Mouse (Mus musculus) forebrain, embryonic 16.5 days (tissue): ENCODE measurements around the gene Ak7. TPM values are rescaled to one million over a fixed set of nuclear protein-coding genes. Genes with fewer than 3 reads are reported as not detected.

Experiments
- ATAC-seq: fragments of 200-750 bp; cut with Nextera tagmentation; 2 replicates; pipeline ENCODE4 v1.8.0; 2017; ENCODE audit warnings: mild to moderate bottlenecking, moderate library complexity
- H3K27ac ChIP-seq: fragments of 300-500 bp; sonication (generic); 2 replicates; pipeline ENCODE4 v1.5.1; 2014; ENCODE audit warnings: low read length, control low read depth
- H3K27me3 ChIP-seq: fragments of 300-500 bp; sonication (generic); replicated peaks from 2 replicates; pipeline ENCODE4 v1.6.1; 2014; ENCODE audit warnings: low read length; ENCODE audit not compliant: control insufficient read depth, insufficient read depth
- H3K36me3 ChIP-seq: fragments of 300-500 bp; sonication (generic); 2 replicates; pipeline ENCODE4 v1.6.1; 2014; ENCODE audit not compliant: control insufficient read depth, insufficient read depth
- H3K4me1 ChIP-seq: fragments of 300-500 bp; sonication (generic); replicated peaks from 2 replicates; pipeline ENCODE4 v1.6.1; 2014; ENCODE audit warnings: low read length; ENCODE audit not compliant: control insufficient read depth, insufficient read depth
- H3K4me2 ChIP-seq: fragments of 300-500 bp; sonication (generic); 2 replicates; pipeline ENCODE4 v1.6.1; 2014; ENCODE audit warnings: mild to moderate bottlenecking, low read length, control low read depth
- H3K4me3 ChIP-seq: fragments of 300-500 bp; sonication (generic); replicated peaks from 2 replicates; pipeline ENCODE4 v1.5.1; 2014; ENCODE audit warnings: mild to moderate bottlenecking, low read length, control low read depth
- H3K9ac ChIP-seq: fragments of 300-500 bp; sonication (generic); replicated peaks from 2 replicates; pipeline ENCODE4 v1.6.1; 2014; ENCODE audit warnings: low read depth, low read length, control low read depth
- H3K9me3 ChIP-seq: fragments of 300-500 bp; sonication (generic); 2 replicates; pipeline ENCODE4 v1.6.1; 2016; ENCODE audit warnings: low read length; ENCODE audit not compliant: control insufficient read depth
- WGBS: fragments of 180-500 bp; shearing (Covaris S2); extraction: QIAGEN DNeasy Blood & Tissue Kit; methylation state at CpG from one replicate; pipeline ENCODE4 v1.1.7; 2014; 5-methylcytosine and 5-hydroxymethylcytosine counted together
- polyA plus RNA-seq: library from polyadenylated mRNA; unstranded; fragments of >200 nt; fragmentation: Nextera tagmentation; extraction: Ambion mirVana; gene quantifications from 2 replicates; pipeline ENCODE4 v1.2.1, GENCODE M21; 2015

Ak7 gene
- polyA plus RNA-seq, 1 experiment from 2014 or later, result 1.2 TPM

DNA sequence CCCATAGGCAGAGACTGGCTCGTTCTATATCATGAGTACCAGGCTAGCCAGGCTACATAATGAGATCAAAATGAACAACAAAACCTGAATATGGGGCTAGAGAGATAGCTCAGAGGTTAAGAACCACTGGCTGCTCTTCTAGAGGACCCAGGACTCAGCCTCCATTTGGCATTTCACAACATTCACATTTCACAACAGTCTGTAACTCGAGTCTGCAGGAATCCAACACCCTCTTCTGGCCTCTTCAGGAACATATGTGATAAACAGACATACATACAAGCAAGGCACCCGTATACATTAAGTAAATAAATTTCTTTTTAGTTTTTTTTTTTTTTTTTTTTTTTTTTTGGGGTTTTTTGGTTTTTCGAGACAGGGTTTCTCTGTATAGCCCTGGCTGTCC lies 17.2 kb upstream of the Ak7 start:
- ATAC-seq, result no peak
- H3K9me3 ChIP-seq, result no peaks in the 10 kb centered on the region
- peaks cover 16% of the 10 kb centered on the region for H3K4me1 ChIP-seq
- no peaks in the 10 kb centered on the region for H3K27me3 ChIP-seq
- H3K4me3 ChIP-seq, result no peak overlapping the region
- no peak overlapping the region for H3K9ac ChIP-seq
- 84% methylated on average over 4 of the region's 4 CpGs for WGBS
- H3K36me3 ChIP-seq, result peaks cover 4% of the 10 kb centered on the region; the same call in 1 of the 2 replicates
- H3K4me2 ChIP-seq, result no peak overlapping the region
- no peak overlapping the region for H3K27ac ChIP-seq

DNA sequence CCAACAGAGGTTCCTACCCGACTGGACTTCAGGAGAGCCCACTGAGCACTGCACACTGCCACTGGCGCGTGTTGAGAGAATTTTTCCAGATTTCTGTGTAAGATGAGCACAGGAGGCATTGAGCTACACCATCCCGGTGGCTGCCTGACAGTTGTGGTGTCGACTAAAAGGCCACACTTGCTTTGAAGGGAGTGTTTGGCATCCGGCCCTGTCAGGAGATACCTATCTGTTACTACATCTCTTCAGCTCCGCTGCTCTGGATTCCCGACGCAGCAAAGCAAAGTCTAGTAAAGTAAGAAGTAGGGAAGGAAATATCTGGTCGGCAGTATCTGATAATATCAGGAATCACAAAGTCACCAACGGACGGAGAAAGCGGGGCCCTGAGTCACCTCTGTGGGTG lies 16.3 kb upstream of the Ak7 start:
- no peaks in the 10 kb centered on the region for H3K27me3 ChIP-seq
- no peaks in the 10 kb centered on the region for H3K9me3 ChIP-seq
- no peak overlapping the region for H3K27ac ChIP-seq
- no peak for ATAC-seq
- no peak overlapping the region for H3K4me2 ChIP-seq
- WGBS, result 93% methylated on average over 13 of the region's 13 CpGs
- H3K36me3 ChIP-seq, result peaks cover 6% of the 10 kb centered on the region; the same call in 1 of the 2 replicates
- peaks cover 12% of the 10 kb centered on the region for H3K4me1 ChIP-seq
- H3K4me3 ChIP-seq, result no peak overlapping the region
- no peak overlapping the region for H3K9ac ChIP-seq

DNA sequence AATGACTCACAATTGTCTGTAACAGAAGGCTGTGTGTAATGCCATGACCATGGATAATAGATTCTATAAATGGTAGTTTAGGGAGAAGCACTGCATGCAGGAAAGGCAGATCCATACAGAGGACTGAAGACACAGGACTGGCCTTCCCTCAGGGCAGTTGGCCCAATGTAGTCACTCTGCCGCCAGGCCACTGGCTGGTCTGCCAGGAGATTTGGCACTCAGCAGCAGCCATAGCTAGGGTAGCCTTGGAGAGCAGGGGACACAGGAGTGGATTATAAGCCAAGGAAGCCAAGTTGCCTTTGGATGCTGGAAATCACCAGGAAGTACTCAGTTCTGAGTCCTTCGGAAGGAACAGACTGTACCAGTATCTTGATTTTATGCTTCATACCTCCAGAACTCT lies 11.8 kb upstream of the Ak7 start:
- Histone ChIP-seq H3K36me3 (peaks cover 6% of the 10 kb centered on the region), H3K4me2 (no peak overlapping the region), H3K9ac (no peak overlapping the region), H3K27ac (no peak overlapping the region), H3K4me3 (no peak overlapping the region), H3K9me3 (no peaks in the 10 kb centered on the region), H3K27me3 (no peaks in the 10 kb centered on the region), H3K4me1 (no peaks in the 10 kb centered on the region)
- ATAC-seq, result no peak
- WGBS, result 89% methylated on average over 2 of the region's 2 CpGs

DNA sequence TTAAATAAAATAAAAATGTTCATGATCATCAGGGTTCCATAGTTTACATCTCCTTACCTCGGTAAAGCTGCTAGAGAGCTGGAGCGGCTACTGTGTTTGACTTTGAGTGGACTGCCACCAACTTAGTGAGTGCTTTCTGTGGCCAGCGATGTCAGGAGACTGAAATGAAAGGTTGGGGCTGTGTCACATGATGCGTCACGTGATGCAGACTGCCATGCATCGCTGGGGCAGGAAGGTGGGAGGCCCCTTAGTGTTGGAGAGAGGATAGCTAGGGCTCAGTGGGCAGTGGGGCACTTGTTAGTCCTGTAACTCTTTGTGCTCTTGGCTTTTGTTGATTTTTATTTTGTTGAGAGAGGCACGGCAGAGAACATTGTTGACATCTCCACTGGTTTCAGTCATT lies 9.9 kb upstream of the Ak7 start:
- H3K4me1 ChIP-seq, result no peaks in the 10 kb centered on the region
- H3K27ac ChIP-seq, result no peak overlapping the region
- no peak overlapping the region for H3K4me3 ChIP-seq
- no peak overlapping the region for H3K4me2 ChIP-seq
- WGBS, result 85% methylated on average over 7 of the region's 7 CpGs
- no peaks in the 10 kb centered on the region for H3K9me3 ChIP-seq
- ATAC-seq, result no peak
- H3K27me3 ChIP-seq, result no peaks in the 10 kb centered on the region
- no peak overlapping the region for H3K9ac ChIP-seq
- peaks cover 8% of the 10 kb centered on the region for H3K36me3 ChIP-seq

DNA sequence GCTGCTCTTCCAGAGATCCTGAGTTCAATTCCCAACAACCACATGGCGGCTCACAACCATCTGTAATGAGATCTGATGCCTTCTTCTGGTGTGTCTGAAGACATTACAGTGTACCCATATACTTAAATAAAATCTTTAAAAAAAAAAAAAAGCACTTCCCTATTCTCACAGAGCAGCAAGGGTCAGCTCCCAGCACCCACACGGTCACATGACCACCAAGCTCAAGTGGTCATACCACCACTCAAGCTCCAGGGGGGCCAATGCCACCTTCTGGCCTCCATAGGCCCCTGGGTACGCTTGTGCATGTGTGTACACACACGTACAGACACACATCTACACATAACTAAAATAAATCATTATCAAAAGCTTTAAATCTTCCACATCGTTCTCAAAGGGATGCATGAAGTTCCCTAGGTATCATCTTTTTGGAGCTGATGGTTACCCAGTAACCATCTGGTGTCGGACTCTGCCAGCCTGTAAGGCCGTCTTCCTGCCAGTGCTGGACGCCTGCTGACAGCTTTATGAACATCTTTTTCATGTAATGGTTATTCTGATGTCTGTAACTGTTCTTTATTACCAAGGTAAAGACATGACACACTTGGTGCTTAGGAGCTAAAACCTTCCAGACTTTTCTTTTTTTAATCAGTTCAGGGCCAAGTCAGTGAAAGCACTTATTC lies 8.5 kb upstream of the Ak7 start:
- Histone ChIP-seq H3K9me3 (no peaks in the 10 kb centered on the region), H3K9ac (no peak overlapping the region), H3K4me2 (no peak overlapping the region), H3K27ac (no peak overlapping the region), H3K4me1 (no peaks in the 10 kb centered on the region), H3K27me3 (no peaks in the 10 kb centered on the region), H3K4me3 (no peak overlapping the region), H3K36me3 (peaks cover 9% of the 10 kb centered on the region; the same call in 1 of the 2 replicates)
- 89% methylated on average over 8 of the region's 8 CpGs for WGBS
- ATAC-seq, result no peak

DNA sequence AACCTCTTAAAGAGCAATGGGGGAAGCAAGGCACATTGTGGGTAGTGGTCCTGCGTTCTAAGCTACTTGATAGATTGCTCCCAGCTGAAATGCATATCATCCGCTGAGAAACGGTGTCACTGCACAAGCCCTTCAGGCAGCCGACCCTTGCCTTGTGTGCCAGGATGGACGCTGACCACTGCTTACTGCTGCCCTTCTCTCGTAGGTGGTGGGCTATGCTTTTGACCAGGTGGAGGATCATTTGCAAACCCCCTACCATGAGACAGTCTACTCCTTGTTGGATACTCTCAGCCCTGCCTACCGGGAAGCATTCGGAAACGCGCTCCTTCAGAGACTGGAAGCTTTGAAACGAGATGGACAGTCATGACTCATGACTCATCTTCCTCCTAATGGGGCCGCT lies 5.3 kb upstream of the Ak7 start:
- Histone ChIP-seq H3K4me1 (no peaks in the 10 kb centered on the region), H3K4me2 (no peak overlapping the region), H3K9ac (no peak overlapping the region), H3K36me3 (peaks cover 5% of the 10 kb centered on the region; the same call in 1 of the 2 replicates), H3K4me3 (no peak overlapping the region), H3K9me3 (no peaks in the 10 kb centered on the region), H3K27me3 (no peaks in the 10 kb centered on the region), H3K27ac (no peak overlapping the region)
- ATAC-seq, result no peak
- WGBS, result 94% methylated on average over 12 of the region's 12 CpGs

DNA sequence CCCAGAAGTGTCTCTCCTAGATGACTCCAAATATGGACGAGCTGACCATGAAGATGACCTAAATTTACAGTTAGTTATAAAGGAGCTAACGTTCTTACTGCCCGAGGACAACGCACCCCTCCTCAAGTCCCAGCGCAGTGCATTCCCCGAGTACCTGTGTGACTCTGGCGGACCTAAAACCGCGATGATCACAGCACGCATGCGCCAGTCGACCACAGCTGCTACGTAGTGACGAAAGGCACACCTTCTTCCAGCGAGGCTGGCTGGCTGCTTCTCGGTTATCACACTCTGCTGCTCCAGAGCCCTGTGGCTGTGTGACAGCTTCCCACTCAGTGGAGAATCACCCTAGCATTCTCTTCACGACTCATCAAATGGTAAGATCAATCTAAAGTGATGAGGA lies 12.8 kb downstream of the Ak7 start:
- Histone ChIP-seq H3K4me2 (0 out of 2 replicates have a peak overlapping the region, but pooled peaks have one; percentile 1), H3K4me1 (peaks cover 7% of the 10 kb centered on the region; the same call in 1 of the 2 replicates), H3K27me3 (no peaks in the 10 kb centered on the region), H3K4me3 (no peak overlapping the region; the same call in 1 of the 2 replicates), H3K27ac (no peak overlapping the region), H3K36me3 (no peaks in the 10 kb centered on the region), H3K9ac (no peak overlapping the region), H3K9me3 (no peaks in the 10 kb centered on the region)
- 76% methylated on average over 17 of the region's 17 CpGs for WGBS
- ATAC-seq, result no peak

DNA sequence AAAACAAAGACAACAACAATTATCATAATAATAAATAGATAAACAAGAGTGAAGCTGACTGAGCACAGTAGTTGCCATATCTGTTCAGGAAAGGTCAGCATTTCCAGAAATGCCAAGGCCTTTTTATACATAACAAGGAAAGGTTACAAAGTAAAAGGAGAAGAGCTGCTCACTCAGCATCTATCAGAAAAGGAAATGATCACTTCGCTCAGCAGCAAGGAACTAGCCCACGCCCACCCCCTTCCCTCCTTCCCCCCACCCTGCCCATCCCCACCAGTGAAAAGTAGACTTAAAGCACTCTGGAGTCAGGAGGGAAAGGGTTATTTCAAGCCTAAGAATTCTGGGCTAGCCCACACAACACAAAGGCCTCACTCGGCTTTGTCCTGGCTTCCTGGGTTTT lies 14.4 kb downstream of the Ak7 start:
- WGBS, result 68% methylated on average over 3 of the region's 3 CpGs
- Histone ChIP-seq H3K9ac (no peak overlapping the region), H3K27me3 (no peaks in the 10 kb centered on the region), H3K4me3 (no peak overlapping the region), H3K4me2 (no peak overlapping the region), H3K27ac (no peak overlapping the region), H3K9me3 (no peaks in the 10 kb centered on the region), H3K36me3 (no peaks in the 10 kb centered on the region), H3K4me1 (peaks cover 7% of the 10 kb centered on the region; the same call in 1 of the 2 replicates)
- no peak for ATAC-seq

DNA sequence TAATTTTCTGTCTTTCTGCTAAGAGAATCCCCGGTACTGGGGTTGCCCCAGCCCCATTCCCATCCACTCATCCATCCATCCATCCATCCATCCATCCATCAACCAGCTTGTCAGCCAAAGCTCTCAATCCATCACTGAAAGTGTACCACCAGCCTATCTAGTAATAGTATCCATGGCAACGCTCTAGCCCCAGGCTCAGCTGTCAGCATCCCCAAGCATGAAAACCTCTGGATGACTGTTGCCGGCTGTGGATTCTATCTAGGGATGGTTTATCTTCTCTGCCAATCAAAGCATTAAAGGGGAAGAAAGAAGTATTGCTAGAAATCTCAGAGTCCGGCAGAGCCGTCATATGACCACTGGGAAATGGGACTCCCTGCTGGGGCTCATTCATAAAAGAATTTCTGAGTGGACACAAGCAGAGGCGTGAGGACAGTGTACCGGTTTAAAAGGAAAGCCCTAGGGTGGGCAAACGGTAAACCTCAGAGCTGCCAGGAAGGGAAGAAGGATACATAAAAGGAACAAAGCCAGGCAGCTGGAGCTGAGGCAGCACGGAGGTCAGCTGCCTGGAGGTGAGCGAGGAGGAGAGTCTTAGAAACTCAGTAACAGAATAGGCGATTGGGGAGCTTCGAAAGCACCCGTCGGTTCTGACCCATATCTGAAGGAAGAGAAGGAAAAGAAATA lies 15.8 kb downstream of the Ak7 start:
- H3K9ac ChIP-seq, result 0 out of 2 replicates have a peak overlapping the region, but pooled peaks have one; percentile 17
- no peak overlapping the region for H3K4me2 ChIP-seq
- H3K36me3 ChIP-seq, result no peaks in the 10 kb centered on the region
- peak overlapping the region; percentile 48 for H3K27ac ChIP-seq
- WGBS, result 38% methylated on average over 14 of the region's 14 CpGs
- no peaks in the 10 kb centered on the region for H3K9me3 ChIP-seq
- H3K27me3 ChIP-seq, result no peaks in the 10 kb centered on the region
- peaks cover 7% of the 10 kb centered on the region; the same call in 1 of the 2 replicates for H3K4me1 ChIP-seq
- H3K4me3 ChIP-seq, result no peak overlapping the region
- ATAC-seq, result peak; percentile 69
